In genomic region chr9:91291340-91291739, GRCm38 (mm10) we compare ENCODE assay signal across 21 mouse cellular contexts.
DNase-seq lines count a peak whose midpoint lies in the region; ATAC-seq and TF ChIP-seq lines count a peak whose summit lies in the region.
"Had no signal": no experiment of that assay in that cellular context is flagged by ENCODE, and none has a peak within 500 bp of the region (broad histone marks: within the 10 kb centered on the region; RNA-seq: fewer than 3 reads in every experiment).

No protein-coding gene starts in this region.

- no peaks in the 10 kb centered on the region for H3K27me3 ChIP-seq in G1E (ENCODE audit: insufficient read depth, low read length)
- H3K27me3 ChIP-seq: forebrain, embryonic 13.5 days; heart, embryonic 15.5 days; hindbrain, embryonic 15.5 days had no signal

- H3K27ac ChIP-seq in layer of hippocampus, adult 2 months: no peak overlapping the region
- H3K27ac ChIP-seq: embryonic facial prominence, embryonic 10.5 days; forebrain, embryonic 13.5 days; heart, embryonic 15.5 days; hindbrain, embryonic 15.5 days had no signal

- no peaks in the 10 kb centered on the region for H3K4me1 ChIP-seq in G1E (ENCODE audit: insufficient read depth, low read depth, low read length)
- H3K4me1 ChIP-seq: forebrain, embryonic 13.5 days; heart, embryonic 15.5 days; hindbrain, embryonic 15.5 days had no signal

- 0 out of 2 replicates have a peak, but pooled peaks have one; percentile 4 for ATAC-seq in G1E (ENCODE audit: extremely low read depth, insufficient number of reproducible peaks, low FRiP score, poor library complexity, severe bottlenecking)
- ATAC-seq: forebrain, embryonic 13.5 days; forebrain, postnatal 0 days; intestine, embryonic 16.5 days had no signal

- TF ChIP-seq CTCF in layer of hippocampus, adult 2 months (conservative IDR thresholded peaks at IDR 0.05): peak; percentile 48
- no peak for TF ChIP-seq CTCF in G1E (IDR thresholded peaks at IDR 0.05; ENCODE audit: low read depth, low read length)

- H3K4me3 ChIP-seq in layer of hippocampus, adult 2 months: no peak overlapping the region
- H3K4me3 ChIP-seq in G1E (ENCODE audit: low read depth, low read length): no peak overlapping the region
- H3K4me3 ChIP-seq: embryonic facial prominence, embryonic 10.5 days; forebrain, embryonic 13.5 days; heart, embryonic 15.5 days; hindbrain, embryonic 15.5 days had no signal

- peaks cover 6% of the 10 kb centered on the region; the same call in 1 of the 2 replicates for H3K9me3 ChIP-seq in G1E (replicated peaks)
- H3K9me3 ChIP-seq: embryonic facial prominence, embryonic 10.5 days; forebrain, embryonic 13.5 days; heart, embryonic 15.5 days; hindbrain, embryonic 15.5 days had no signal

- DNase-seq in embryo, embryonic 10 days (ENCODE audit: low spot score): peak; percentile 9
- no peak for DNase-seq in embryo, embryonic 10.5 days (ENCODE audit: low spot score)
- no peak for DNase-seq in layer of hippocampus, adult 2 months (ENCODE audit: low spot score in 2 of 2)
- DNase-seq in layer of hippocampus, postnatal 36 days: no peak
- DNase-seq in 416B (ENCODE audit: low read depth) (peak; percentile 2), G1E (ENCODE audit: low spot score) (no peak)
- DNase-seq in right cerebral cortex, adult 18-20 months: no peak
- no peak for DNase-seq in adrenal gland, postnatal 4 days (ENCODE audit: low spot score in 2 of 2)
- DNase-seq: adrenal gland, adult 2 months; adrenal gland, postnatal 36 days; cerebellum, adult 11 months; cerebellum, adult 9-10 months; cerebellum, postnatal 25 days; forebrain, postnatal 0 days; gastrocnemius, postnatal 36 days; heart, adult 11 months had no signal

- no peaks in the 10 kb centered on the region for H3K36me3 ChIP-seq in G1E (replicated peaks)
- H3K36me3 ChIP-seq: embryonic facial prominence, embryonic 10.5 days; heart, embryonic 15.5 days; hindbrain, embryonic 15.5 days had no signal

Comparison
In these comparisons a context has a peak if more than half of its experiments do, and no peak if none do; other contexts are left out.
1. DNase-seq: peak in embryo, embryonic 10 days (single experiment) and 416B (single experiment); none in embryo, embryonic 10.5 days (single experiment), layer of hippocampus, adult 2 months (0 of 2), layer of hippocampus, postnatal 36 days (0 of 2), G1E (single experiment), right cerebral cortex, adult 18-20 months (single experiment) and adrenal gland, postnatal 4 days (0 of 2).